Mouse (Mus musculus): ENCODE results near the gene Utf1.

- TF ChIP-seq CTCF (IDR thresholded peaks at IDR 0.05; ENCODE audit: control insufficient read depth, insufficient read depth, insufficient replicate concordance, low read depth, low read length) (no peak), POLR2A (IDR thresholded peaks at IDR 0.05; ENCODE audit: control insufficient read depth, low read depth, low read length) (no peak)
Measured at GRCm38 (mm10) chr7:139955505-139955904, 11.9 kb downstream of the Utf1 start.
